Mouse (Mus musculus) hindbrain, embryonic 16.5 days (tissue): ENCODE results near the gene Vmn1r107. TPM values are rescaled to one million over a fixed set of nuclear protein-coding genes. Genes with fewer than 3 reads are reported as not detected.
"Not testable (repeated sequence)": the region's sequence is repeated elsewhere in the genome, so short reads cannot be mapped to it uniquely, and the experiment has no call there.

Source experiments
- ATAC-seq: fragments of 200-750 bp; cut with Nextera tagmentation; 2 replicates; pipeline ENCODE4 v1.8.0; 2017; ENCODE audit warnings: moderate TSS enrichment, moderate library complexity
- H3K27ac ChIP-seq: fragments of 300-500 bp; sonication (generic); 2 replicates; pipeline ENCODE4 v1.5.1; 2014; ENCODE audit warnings: low read depth, mild to moderate bottlenecking, control low read depth, low read length, moderate library complexity
- H3K27me3 ChIP-seq: fragments of 300-500 bp; sonication (generic); replicated peaks from 2 replicates; pipeline ENCODE4 v1.6.1; 2014; ENCODE audit warnings: low read length; ENCODE audit not compliant: control insufficient read depth, insufficient read depth
- H3K36me3 ChIP-seq: fragments of 300-500 bp; sonication (generic); 2 replicates; pipeline ENCODE4 v1.6.1; 2014; ENCODE audit warnings: mild to moderate bottlenecking, low read length, moderate library complexity, mixed read lengths; ENCODE audit not compliant: control insufficient read depth, insufficient read depth
- H3K4me1 ChIP-seq: fragments of 300-500 bp; sonication (generic); 2 replicates; pipeline ENCODE4 v1.6.1; 2014; ENCODE audit warnings: low read depth, low read length; ENCODE audit not compliant: control insufficient read depth, insufficient read depth
- H3K4me2 ChIP-seq: fragments of 300-500 bp; sonication (generic); 2 replicates; pipeline ENCODE4 v1.6.1; 2014; ENCODE audit warnings: mild to moderate bottlenecking, low read length, control low read depth, moderate library complexity
- H3K4me3 ChIP-seq: fragments of 300-500 bp; sonication (generic); 2 replicates; pipeline ENCODE4 v1.5.1; 2014; ENCODE audit warnings: mild to moderate bottlenecking, low read length, control low read depth, moderate library complexity
- H3K9ac ChIP-seq: fragments of 300-500 bp; sonication (generic); 2 replicates; pipeline ENCODE4 v1.6.1; 2014; ENCODE audit warnings: low read depth, mild to moderate bottlenecking, control low read depth, low read length, moderate library complexity
- H3K9me3 ChIP-seq: fragments of 300-500 bp; sonication (generic); 2 replicates; pipeline ENCODE4 v1.6.1; 2014; ENCODE audit warnings: mild to moderate bottlenecking, low read length, moderate library complexity; ENCODE audit not compliant: control insufficient read depth
- WGBS: fragments of 180-500 bp; shearing (Covaris S2); extraction: QIAGEN DNeasy Blood & Tissue Kit; methylation state at CpG from one replicate; pipeline ENCODE4 v1.1.7; 2014; 5-methylcytosine and 5-hydroxymethylcytosine counted together
- polyA plus RNA-seq: library from polyadenylated mRNA; unstranded; fragments of >200 nt; fragmentation: Nextera tagmentation; extraction: Ambion mirVana; gene quantifications from 2 replicates; pipeline ENCODE4 v1.2.1, GENCODE M21; 2015

Gene Vmn1r107
- not detected in 2 replicates for polyA plus RNA-seq

DNA sequence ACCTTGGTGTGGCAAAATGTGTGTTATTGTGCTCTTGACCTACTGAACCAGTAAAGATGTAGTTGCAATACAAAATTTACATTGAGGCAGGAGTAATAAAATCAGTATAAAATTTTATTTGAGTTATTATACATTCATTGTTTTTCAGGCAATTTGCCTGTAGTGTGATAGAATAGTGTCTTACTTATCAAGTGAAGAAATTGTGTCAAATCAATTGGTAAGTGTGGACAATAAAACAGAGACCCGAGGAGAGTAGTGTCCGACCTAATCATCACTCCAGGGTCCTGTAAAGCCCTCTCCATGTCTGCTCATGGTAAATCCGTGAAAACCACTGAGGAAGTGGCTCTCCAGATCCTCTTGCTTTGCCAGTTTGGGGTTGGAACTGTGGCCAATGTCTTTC lies at the start of gene Vmn1r107:
TSS of gene Vmn1r107 (plus strand) at position 301 of the 400 bp plus-strand sequence.
- not testable (repeated sequence) for H3K4me1 ChIP-seq, H3K9me3 ChIP-seq, H3K27ac ChIP-seq, H3K9ac ChIP-seq, H3K27me3 ChIP-seq, H3K4me2 ChIP-seq, H3K4me3 ChIP-seq, H3K36me3 ChIP-seq, ATAC-seq
- WGBS, result no CpG with 5 or more reads among the region's 3 CpGs

DNA sequence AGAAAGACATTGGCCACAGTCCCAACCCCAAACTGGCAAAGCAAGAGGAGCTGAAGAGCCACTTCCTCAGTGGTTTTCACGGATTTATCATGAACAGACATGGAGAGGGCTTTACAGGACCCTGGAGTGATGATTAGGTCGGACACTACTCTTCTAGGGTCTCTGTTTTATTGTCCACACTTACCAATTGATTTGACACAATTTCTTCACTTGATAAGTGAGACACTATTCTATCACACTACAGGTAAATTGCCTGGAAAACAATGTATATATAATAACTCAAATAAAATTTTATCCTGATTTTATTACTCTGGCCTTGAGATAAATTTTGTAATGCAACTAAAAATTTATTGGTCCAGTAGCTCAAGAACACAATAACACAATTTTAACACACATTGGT lies 34.4 kb downstream of the Vmn1r107 start, which contains the start of gene Vmn1r111:
TSS of gene Vmn1r111 (minus strand) at position 101 of the 400 bp plus-strand sequence.
- H3K36me3 ChIP-seq, ATAC-seq, H3K27ac ChIP-seq, H3K9ac ChIP-seq, H3K4me2 ChIP-seq, H3K27me3 ChIP-seq, H3K4me3 ChIP-seq, H3K4me1 ChIP-seq, H3K9me3 ChIP-seq: not testable (repeated sequence)
- no CpG with 5 or more reads among the region's 2 CpGs for WGBS

Other genes starting within 250 kb of the Vmn1r107 start
- gene Vmn1r101, start 226.3 kb upstream of the Vmn1r107 start, polyA plus RNA-seq, result not detected in 2 replicates
- not detected in 2 replicates for gene Gm10670, start 194.0 kb upstream of the Vmn1r107 start, polyA plus RNA-seq
- not detected in 2 replicates for gene Vmn1r103, start 158.4 kb upstream of the Vmn1r107 start, polyA plus RNA-seq
- gene Vmn1r104, start 135.1 kb upstream of the Vmn1r107 start, polyA plus RNA-seq, result not detected in 2 replicates
- gene Gm5726, start 123.2 kb upstream of the Vmn1r107 start, polyA plus RNA-seq, result not detected in 2 replicates
- gene Gm4141, start 92.7 kb upstream of the Vmn1r107 start, polyA plus RNA-seq, result not detected in 2 replicates
- gene Gm4513, start 69.9 kb upstream of the Vmn1r107 start, polyA plus RNA-seq, result not detected in 2 replicates
- gene Vmn1r111, start 34.3 kb downstream of the Vmn1r107 start, polyA plus RNA-seq, result not detected in 2 replicates
- gene Gm10668, start 61.7 kb downstream of the Vmn1r107 start, polyA plus RNA-seq, result not detected in 2 replicates
- gene Vmn1r112, start 102.3 kb downstream of the Vmn1r107 start, polyA plus RNA-seq, result not detected in 2 replicates
- not detected in 2 replicates for gene Vmn1r113, start 118.4 kb downstream of the Vmn1r107 start, polyA plus RNA-seq
- gene Vmn1r114, start 143.3 kb downstream of the Vmn1r107 start, polyA plus RNA-seq, result not detected in 2 replicates
- gene Vmn1r115, start 176.1 kb downstream of the Vmn1r107 start, polyA plus RNA-seq, result not detected in 2 replicates
- not detected in 2 replicates for gene Vmn1r116, start 203.3 kb downstream of the Vmn1r107 start, polyA plus RNA-seq
- gene Vmn1r117, start 215.2 kb downstream of the Vmn1r107 start, polyA plus RNA-seq, result not detected in 2 replicates
- not detected in 2 replicates for gene Vmn1r118, start 243.4 kb downstream of the Vmn1r107 start, polyA plus RNA-seq